Mouse (Mus musculus): ENCODE data around the gene Snrpa1.

The Snrpa1 gene

GRCm38 (mm10) chr7:66079364-66080230 lies 20.8 kb downstream of the Snrpa1 start, which contains the start of gene Selenos:
Gene Selenos, plus strand, starts transcription at chr7:66079649.
- DNase-seq = peak; percentile 94

GRCm38 (mm10) chr7:66080231-66080613 lies 21.4 kb downstream of the Snrpa1 start:
- DNase-seq = peak; percentile 35

DNA sequence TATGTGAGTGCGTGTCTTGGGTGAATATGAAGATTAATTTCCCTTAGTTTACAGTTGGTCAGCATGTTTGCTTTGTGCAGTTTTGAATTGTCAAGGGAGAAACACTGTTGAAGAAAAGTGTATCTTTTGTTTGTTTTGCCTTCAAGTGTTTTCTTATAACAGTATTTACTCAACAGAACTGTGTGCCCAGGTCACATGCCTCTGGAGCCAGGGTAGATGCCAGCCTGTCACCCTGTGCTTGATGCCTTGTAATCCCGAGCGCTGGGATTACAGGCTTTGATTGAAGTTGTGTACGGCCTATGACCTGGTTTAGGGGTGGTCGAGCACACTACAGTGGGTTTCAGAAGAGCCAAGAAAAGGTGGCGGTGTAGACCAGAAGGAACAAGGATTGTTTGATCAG lies 25.0 kb downstream of the Snrpa1 start:
- no peak for DNase-seq

DNA sequence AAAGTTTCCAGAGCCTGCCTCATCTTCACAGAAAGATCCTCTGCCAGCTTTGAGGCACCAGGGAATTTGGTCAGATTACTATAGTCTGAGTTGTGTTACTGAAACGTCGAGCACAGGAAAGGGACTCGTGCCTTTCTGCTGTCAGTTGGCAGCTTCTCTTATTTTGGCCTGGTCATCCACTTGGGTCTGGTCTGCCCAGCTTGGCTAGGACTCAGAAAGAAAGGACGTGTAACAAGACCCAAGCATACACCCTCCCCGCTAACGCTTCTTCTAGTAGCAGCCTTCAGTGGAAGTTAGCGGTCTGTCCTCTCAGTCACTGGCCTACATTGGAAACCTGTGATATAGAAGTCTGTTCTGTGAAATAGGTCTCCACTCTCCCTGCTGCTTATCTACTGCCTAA lies 25.7 kb downstream of the Snrpa1 start:
- no peak for DNase-seq

DNA sequence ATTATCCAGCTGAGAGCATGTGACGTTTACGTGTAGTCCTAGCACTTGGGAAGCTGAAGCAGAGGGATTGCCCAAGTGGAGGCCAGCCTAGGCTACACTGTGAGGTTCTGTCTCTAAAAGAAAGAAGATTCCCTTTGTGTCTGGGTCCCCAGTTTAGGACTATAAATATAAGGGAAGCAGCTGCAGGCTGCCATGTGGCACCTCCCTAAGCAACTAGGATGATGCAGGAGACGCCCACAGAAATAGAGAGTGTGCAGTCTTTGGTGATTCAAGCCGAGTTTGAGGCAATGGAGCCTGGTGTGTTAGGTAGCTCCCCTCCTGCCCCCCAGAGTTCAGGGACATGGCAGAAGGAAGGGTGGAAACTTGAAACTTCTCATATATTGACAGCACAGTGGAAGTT lies 28.8 kb downstream of the Snrpa1 start:
- DNase-seq = no peak

DNA sequence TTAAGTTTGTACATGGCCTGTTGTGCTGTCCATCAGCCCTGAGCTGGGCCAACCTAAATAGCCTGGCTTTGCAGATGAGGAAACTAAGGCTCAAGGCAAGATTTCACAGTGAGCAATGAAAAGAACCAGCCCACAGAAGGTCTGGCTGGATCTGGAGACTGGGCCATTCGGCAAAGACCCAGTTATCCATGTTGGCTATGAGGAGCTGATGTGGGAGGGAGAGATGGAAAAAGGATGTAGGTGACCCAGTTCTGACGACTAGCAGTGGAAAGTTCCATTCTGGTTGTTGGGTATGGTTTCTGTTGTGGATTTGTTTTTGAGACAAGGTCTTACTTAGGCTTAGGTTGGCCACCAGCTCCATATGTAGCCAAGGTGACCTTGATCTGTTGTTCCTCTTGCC lies 29.3 kb downstream of the Snrpa1 start:
- DNase-seq = no peak

- DNase-seq = no peak
These were observed 31.9 kb downstream of the Snrpa1 start for GRCm38 (mm10) chr7:66090676-66091190.

- no peak for DNase-seq
These were observed 32.8 kb downstream of the Snrpa1 start for GRCm38 (mm10) chr7:66091553-66091952.

DNA sequence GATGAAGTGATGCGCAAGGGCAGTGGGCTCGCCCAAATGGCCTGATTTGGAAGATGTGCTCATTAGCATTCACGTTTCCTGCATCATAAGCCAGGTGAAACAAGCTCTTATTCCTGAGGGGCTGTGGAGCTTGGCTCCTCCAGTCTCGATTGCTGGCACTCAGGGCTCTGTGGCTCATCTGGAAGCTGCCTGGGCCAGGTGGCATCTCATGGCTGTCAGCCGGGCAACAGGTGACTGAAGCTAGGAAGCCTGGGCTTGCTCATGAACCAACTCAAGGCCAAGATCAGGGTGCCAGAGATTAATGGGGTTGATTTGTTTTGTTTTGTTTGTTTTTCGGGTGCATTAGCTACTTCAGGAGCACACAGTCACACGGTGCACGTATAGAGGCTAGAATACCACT lies 33.9 kb downstream of the Snrpa1 start:
- no peak for DNase-seq

- DNase-seq = peak; percentile 65
These were observed 35.3 kb downstream of the Snrpa1 start for GRCm38 (mm10) chr7:66094141-66094540.

DNA sequence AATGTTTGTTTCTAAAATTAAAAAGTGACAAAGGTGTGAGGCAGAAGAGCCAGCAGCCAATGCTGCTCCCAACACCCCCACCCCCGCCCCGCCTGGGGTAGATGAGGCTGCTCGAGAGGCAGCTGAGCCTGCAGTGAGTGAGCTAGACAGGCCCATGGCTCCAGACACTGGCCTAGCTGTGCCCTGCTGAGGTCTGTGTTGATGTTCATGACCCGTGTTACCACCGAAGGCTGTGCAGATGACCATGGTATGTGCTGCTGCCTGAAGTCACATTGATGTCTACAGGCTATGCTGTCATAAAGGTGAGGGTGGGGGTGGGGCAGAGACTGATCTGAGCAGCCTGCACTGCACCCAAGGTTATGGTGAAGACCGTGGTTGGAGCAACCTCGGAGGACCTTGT lies 40.0 kb downstream of the Snrpa1 start:
- DNase-seq = no peak

DNA sequence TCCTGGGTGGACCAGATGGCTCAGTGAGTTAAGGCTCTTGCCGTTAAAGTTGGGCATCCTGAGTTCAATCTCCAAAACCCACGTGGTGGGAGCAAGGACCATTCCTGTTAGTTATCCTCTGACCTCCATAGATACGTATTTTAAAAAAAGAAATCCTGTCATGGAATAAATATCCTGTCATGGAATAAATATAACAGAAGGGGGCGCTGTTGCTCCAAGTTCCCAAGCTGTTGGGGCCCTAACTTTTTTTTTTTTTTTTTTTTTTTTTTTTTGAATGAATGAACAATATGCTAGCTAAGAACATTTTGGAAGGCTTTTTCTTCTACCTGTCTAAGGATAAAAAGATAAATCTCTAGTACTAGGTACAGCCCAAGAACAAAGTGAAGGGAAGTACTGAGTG lies 43.1 kb downstream of the Snrpa1 start:
- no peak for DNase-seq

GRCm38 (mm10) chr7:66104531-66104930 lies 45.7 kb downstream of the Snrpa1 start:
- DNase-seq = no peak

GRCm38 (mm10) chr7:66105771-66106170 lies 47.0 kb downstream of the Snrpa1 start:
- no peak for DNase-seq

DNA sequence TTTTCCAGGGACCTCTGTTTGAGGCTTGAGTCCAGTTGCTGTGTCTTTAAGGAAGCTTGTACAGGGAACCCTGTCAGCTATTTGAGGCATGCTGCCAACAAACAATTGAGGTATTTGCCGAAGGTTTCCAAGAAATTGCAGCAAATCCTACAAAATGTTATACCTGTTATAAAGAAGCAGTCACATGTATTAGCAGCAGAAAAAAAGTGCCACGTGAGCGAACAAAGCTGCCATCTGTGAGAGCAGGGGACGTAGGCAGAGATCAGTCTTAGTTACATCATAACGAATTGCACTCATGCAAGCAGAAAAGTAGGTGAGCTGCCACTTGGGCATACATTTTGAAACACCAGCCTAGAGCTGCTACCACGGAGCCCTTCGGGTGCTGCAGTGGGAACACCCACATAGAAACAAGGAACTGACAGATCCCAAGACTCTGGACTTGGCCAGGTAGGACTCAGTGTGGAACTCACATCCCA lies 47.8 kb downstream of the Snrpa1 start:
- DNase-seq = no peak

- DNase-seq = no peak
These were observed 48.4 kb downstream of the Snrpa1 start for GRCm38 (mm10) chr7:66107206-66107605.

DNA sequence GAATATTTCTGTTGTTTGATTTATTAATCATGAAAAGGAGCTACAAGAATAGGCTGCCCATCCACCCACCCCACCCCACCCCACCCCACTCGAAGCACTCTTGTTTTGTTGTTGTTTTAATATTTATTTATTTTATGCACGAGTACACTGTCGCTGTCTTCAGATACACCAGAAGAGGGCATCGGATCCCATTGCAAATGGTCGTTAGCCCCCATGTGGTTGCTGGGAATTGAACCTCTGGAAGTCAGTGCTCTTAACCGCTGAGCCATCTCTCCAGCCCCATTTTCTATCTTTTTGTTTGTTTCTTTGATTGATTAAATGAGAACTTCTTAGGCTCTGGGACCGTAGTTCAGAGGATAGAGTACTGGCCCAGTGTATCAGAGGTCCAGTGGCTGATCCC lies 49.1 kb downstream of the Snrpa1 start:
- DNase-seq = no peak

DNA sequence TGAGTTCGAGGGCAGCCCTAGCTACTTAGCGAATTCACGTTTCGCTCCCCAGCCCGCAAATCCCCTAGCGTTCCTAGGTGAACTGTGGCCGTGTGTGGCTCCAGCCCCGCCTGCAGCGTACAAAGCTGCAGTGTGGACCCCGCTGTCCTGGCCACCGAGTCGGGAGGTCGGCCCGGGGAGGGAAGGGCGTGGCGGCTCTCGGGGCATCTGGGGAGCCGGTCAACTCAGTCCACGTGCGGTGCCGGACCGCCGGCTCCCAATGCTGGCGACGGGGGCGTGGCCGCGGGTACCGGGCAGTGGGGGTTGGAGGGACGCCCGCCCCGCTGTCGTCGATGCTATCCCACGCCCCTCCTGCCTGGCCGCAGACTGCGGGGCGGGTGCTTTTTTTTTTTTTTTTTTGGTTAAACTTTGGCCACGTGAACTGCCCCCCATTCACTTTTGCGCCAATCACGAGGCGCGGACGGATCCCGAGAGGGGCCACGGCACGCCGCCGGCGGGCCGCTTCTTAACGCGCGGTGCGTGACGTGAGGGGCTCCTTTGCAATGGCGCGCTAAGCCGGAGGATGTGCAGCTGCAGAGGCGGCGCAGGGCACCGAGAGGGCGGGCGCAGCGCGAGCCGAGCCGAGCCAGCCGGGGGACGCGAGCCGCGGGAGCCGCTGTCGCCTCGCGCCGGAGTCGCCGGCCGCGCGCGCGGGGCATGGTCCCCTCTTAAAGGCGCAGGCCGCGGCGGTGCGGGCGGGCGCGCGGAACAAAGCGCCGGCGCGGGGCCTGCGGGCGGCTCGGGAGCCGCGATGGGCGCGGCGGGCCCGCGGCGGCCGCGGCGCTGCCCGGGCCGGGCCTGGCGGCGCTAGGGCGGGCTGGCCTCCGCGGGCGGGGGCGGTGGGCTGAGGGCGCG lies 50.4 kb downstream of the Snrpa1 start, which contains the start of gene Chsy1:
Chsy1 (plus strand) TSS at position 555 of the 894 bp plus-strand sequence.
- peak; percentile 86 for DNase-seq

DNA sequence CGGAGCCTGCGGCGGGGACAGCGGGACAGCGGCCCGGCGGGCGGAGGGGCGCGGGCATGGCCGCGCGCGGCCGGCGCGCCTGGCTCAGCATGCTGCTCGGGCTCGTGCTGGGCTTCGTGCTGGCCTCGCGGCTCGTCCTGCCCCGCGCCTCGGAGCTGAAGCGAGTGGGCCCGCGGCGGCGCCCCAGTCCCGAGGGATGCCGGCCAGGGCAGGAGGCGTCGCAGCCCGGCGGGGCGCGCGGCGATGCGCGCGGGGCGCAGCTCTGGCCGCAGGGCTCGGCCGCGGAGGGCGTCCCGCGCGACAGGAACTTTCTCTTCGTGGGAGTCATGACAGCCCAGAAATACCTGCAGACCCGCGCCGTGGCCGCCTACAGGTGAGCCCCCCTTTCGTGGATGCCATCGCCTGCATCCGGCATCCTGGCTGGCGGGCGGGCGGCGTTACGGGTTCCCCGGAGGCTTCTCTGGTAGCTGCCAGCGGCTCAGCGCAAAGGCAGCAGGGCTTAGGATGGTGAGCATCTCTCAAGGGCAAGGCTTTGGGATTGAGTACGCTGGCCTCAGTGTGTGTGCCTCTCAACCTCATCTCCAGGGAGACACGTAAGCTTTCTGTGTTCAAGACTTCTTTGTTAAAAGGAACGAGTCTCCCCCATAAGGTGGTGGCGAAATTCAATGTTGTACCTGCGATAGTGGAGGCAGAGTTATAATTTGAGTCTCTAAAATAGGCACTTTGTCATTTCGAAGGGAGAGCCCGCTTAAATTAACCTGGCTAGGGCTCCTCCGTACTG lies 51.2 kb downstream of the Snrpa1 start:
- DNase-seq = peak; percentile 45

DNA sequence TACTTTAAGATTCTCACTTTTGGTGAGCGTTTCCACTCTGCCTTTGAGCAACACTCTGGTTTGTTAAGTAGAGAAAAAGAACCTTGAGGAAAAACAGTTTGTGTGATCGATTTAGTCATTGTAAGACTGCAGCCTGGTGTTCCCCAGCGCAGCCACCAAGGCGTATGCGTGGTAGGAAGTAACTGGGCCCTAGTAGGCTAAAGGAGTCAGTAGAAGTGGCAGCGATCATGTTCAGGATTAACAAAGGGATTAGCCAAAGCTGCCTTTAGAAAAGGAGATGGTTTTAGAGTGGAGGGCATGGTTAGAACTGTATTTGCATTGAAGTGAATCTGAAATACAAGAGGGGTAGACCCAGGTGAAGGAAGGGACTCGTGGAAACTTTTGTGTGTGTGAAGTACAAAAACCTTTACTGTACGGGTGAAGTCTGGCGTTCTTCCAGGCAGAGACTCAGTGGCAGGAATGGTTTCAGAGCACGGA lies 51.9 kb downstream of the Snrpa1 start:
- no peak for DNase-seq

DNA sequence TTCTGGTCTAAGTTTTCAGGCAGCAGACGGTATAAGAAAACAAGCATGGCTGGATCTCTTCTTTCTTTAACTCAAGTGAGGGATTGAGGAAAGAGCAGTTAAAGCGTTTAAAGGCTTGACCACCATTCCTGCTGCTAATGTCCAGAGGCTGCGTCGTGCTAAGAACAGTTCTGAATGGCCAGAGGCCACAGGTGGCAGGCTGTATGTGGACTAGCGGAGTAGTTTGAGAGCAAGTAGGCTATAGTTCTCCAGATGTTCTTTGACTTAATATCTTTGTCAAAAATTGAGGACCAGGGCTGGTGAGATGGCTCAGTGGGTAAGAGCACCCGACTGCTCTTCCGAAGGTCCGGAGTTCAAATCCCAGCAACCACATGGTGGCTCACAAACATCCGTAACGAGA lies 52.4 kb downstream of the Snrpa1 start:
- no peak for DNase-seq

- DNase-seq = no peak
These were observed 54.8 kb downstream of the Snrpa1 start for GRCm38 (mm10) chr7:66113561-66113960.
